Mouse (Mus musculus): ENCODE measurements around the gene Fap.

Fap gene

GRCm38 (mm10) chr2:62531065-62531464 lies 42.8 kb downstream of the Fap start:
- no peak for DNase-seq (ENCODE audit: inconsistent ontology term)

GRCm38 (mm10) chr2:62526399-62526798 lies 47.5 kb downstream of the Fap start:
- DNase-seq (ENCODE audit: inconsistent ontology term), result no peak

DNA sequence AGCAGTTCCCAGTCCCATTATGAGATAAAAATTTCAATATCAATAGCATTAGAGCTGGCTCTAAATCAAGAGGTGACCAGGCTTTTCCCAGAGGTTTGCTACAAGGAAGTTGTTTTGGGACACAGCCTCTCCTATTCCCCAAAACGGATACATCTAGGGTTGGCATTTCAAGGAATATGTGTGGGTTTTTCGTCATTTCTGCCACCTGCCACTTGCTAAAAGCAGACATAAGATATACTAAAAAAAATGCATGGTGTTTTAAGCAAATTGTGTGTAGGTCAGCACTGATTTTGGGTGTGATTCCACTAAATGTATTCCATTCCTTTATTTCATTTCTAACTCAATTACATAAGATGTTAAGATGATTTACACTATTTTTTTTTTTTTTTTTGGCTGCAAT lies 56.1 kb downstream of the Fap start:
- DNase-seq (ENCODE audit: inconsistent ontology term), result no peak

DNA sequence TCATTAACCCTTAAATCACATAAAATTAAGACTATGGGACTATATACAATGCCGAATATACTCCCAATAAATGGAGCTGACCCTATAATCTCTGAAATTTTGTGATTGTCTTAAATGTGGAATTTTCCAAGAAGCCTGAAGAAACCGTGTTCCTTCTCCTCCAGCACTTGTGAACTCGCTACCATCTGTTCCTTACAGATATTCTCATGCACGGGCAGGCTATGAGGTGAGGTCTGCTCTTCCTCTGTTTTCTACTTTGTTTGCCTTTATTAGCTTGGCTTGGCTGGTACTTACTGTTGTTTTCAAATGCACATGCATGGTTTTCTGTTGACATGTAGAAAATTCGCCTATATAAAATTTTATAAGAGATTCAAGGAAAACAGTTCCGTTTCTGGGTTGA lies 59.4 kb downstream of the Fap start:
- DNase-seq (ENCODE audit: inconsistent ontology term), result no peak

DNA sequence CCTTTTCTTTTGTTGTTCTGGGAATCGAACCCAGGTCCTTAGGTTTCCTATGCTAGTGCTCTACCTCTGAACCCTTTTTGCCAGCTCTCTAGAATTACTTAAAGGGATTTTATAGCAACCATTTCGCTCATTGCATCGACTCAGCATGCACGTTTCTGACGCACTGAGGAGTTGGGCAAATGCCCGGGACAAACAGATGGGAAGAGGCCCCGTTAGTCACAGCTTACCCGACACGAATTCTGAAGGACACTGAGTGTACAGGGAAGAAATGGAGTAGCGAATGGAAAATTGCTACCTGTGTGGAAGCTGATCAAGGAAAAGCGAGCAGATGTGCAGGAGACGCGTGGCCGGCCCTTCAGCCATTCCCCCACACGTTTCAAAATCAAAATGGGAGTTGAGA lies 60.4 kb downstream of the Fap start:
- no peak for DNase-seq (ENCODE audit: inconsistent ontology term)

DNA sequence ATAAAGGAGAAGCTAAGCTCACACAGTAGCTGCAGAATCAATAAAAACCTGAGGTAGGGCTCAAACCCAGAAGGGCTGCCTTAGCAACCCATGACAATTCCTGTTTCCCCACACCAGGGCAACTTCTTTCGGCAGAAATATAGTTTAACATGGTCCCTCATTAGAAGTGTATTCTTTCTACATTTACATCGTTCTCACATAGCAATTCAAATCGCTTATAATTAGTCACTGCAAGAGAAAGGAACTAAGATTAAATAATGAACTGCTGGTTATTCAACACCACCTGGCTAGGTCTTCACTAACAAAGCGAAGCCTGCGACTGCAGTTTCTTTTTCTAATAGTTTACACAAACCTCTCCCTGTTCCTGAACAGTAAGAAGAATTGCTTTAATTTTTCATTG lies 66.7 kb downstream of the Fap start:
- DNase-seq (ENCODE audit: inconsistent ontology term), result no peak

GRCm38 (mm10) chr2:62506441-62506840 lies 67.4 kb downstream of the Fap start:
- no peak for DNase-seq (ENCODE audit: inconsistent ontology term)

GRCm38 (mm10) chr2:62504269-62504796 lies 69.5 kb downstream of the Fap start:
- no peak for DNase-seq (ENCODE audit: inconsistent ontology term)

- no peak for DNase-seq (ENCODE audit: inconsistent ontology term)
Measured at GRCm38 (mm10) chr2:62503326-62503725, 70.5 kb downstream of the Fap start.

- DNase-seq (ENCODE audit: inconsistent ontology term), result no peak
Measured at GRCm38 (mm10) chr2:62502516-62502915, 71.4 kb downstream of the Fap start.

- DNase-seq (ENCODE audit: inconsistent ontology term), result no peak
Measured at GRCm38 (mm10) chr2:62498821-62499220, 75.1 kb downstream of the Fap start.

DNA sequence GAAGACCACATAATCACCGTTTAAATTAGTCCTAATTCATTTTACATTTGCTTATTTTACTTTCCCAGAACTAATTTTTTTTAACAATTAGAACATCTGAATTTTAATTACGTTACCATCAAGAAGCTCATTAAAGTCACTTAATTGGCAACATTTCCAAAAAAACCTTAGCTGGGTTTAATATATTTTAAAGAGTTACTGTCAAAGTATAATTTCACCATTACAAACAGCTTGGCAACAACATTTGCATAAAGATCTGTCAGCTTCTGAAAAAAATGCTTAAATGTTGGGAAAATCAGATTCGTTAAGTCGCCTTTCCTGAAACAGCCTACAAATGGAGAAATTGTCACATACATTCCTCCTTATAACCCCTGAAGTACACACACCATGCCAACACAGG lies 75.8 kb downstream of the Fap start:
- no peak for DNase-seq (ENCODE audit: inconsistent ontology term)

DNA sequence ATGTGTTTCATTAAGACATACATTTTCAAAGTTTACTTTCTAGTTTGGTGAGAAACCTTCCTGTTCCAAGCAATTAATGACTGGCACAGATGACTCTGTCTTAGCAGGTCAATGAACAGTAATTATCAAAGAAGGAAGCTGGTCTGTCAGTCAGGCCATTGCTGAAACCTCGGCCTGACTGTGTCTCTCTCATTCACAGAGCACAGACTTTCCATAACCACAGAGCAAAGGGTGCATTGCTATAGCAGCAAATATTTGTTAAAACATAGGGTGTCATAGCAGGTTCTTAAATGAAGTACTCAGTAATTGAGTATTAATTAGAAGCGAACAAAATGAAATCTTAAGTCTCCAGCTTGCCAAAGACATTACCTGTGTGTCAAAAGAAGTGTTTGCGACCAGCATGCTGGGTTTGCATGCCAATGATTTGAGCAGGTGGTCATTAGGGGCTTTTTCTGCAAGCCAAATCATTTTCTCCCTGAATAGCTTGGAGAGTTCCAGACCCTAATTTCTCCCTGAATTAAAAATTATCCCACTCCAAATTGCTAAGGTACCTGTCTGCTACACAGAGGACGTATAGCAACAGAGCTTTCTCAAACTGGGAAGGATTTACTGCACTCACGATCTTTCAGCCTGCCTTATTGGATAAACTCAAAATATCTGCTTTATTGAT lies 76.4 kb downstream of the Fap start:
- no peak for DNase-seq (ENCODE audit: inconsistent ontology term)

DNA sequence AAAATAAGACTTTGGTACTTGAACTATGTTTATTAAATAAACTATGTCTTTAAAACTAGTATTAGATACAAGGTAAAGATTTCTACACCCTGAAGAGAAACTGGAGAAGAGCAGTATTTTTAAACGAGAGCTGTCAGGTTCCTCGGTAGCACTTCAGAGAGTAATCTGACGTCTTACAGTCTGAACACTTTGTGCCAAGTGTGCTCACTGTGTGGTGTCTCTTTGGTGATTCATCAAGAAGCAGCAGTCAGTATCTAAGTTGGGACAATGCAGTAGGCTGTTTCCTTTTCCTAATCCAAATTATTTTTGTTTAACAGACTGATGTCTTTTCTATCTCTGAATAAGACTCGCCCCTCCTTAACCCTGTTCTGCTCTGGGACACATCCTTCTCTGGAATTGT lies 78.5 kb downstream of the Fap start:
- DNase-seq (ENCODE audit: inconsistent ontology term), result no peak

DNA sequence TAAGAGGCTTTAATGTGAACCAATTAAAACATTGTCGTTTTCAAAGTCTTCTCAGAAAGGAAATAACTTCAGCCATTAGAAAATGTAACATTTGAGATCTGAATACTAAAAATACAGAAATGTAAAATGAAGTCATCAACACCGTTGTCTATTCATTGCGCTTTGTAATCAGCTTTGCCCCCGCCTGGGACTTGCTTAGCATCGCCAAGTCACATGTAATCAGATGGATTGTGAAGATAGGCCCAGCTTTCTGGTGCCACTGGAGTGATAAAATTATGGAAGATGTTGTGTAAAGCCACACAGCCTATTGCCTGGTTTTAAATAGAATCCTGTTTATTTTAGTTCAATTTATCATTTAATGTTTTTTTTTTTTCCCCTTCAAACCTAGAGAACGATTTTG lies 84.0 kb downstream of the Fap start:
- DNase-seq (ENCODE audit: inconsistent ontology term), result no peak

- DNase-seq (ENCODE audit: inconsistent ontology term), result no peak
Measured at GRCm38 (mm10) chr2:62484906-62485305, 89.0 kb downstream of the Fap start.

GRCm38 (mm10) chr2:62483550-62483949 lies 90.3 kb downstream of the Fap start, which contains the start of gene Gcg:
Gcg (minus strand) TSS chr2:62483650.
- no peak for DNase-seq (ENCODE audit: inconsistent ontology term)

DNA sequence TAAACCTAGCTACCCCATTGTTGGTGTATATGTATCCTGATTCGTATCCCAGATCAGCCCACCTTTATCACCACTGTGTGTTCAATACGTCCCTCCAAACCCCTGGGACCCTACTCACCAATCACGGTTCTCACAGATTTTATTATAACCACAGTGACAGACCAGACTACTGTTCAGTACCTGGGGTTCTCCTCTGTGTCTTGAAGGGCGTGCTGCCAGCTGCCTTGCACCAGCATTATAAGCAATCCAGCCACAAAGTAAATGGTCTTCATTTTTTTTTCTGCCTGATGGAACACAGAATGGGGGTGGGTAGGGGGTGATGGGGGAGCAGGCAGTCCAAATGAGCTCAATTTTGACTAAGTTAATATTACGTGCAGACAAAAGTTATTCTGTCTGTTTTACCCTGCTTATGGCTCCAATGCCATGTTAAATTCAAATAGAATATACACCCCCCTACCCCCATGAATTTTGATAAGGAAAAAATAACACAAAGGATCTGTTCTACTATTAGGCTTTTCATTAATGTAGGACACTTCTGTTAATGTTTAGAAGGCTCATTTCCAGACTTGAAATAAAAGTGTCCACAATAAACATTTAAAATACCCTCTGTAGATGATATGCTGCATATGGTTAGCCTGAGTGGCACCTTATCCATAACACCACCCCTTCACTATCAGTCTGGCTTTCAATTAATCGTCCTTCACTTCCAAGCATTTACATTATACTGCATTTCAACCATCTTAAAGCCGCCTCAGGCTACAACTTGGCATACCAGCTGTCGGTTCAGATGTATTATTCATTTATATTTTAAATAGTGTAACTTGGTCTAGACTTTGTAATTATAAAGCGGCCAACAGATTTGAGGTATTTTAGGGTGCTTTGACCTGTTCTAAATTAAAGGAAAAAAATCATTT lies 93.3 kb downstream of the Fap start:
- no peak for DNase-seq (ENCODE audit: inconsistent ontology term)

GRCm38 (mm10) chr2:62469551-62469950 lies 104.3 kb downstream of the Fap start:
- DNase-seq (ENCODE audit: inconsistent ontology term), result peak; percentile 71

DNA sequence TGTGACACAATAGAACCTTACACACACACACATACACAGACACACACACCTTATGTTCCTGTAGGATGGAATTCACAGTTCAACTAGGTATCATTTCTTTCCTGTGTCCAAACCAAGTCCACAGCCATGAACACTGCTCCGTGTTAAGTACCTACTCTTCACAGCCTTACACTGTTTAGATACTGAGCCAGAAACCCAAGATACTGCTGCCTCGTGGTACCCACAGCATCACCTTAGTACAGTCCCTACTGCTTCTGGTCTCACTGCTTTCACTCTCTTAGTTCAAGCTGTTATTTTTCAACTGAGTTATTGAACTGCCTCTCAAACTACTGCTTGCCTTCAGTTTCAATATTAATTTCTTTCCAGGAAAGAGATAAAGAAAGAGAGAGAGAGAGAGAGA lies 110.6 kb downstream of the Fap start:
- DNase-seq (ENCODE audit: inconsistent ontology term), result no peak

GRCm38 (mm10) chr2:62462174-62462573 lies 111.7 kb downstream of the Fap start:
- no peak for DNase-seq (ENCODE audit: inconsistent ontology term)

DNA sequence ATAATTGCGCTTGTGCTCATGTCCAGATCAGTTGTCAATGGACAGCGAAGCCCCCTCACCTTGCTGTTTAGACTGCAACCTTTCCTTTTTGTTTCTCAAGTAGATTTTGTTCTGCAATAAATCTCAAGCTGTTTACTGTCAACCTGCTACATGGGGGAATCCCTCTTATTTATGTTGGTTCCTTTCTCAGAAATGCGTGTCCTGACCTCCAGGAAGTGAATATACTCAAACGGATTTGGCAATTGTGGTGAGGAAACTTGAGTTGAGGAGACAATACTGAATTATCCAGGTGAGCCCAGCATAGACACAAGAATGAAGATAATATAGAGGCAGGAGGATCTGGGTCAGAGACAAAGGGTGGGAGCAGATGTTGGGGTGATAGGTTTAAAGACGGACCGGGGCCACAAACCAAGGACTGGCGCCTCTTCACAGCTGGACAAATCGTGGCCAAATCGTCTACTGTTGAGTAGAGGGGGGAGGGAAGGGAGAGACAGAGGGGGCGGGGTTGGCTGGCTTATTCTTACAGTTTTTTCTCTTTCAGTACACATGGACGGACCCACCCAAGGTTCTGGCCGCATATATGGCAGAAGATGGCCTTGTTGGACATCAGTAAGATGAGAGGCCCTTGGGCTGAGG lies 112.9 kb downstream of the Fap start:
- no peak for DNase-seq (ENCODE audit: inconsistent ontology term)

Data from Muller cell, postnatal 12 days (primary cell).